Comparison of ENCODE assay signal across 10 mouse cellular contexts in genomic region chr16:30039841-30040240, GRCm38 (mm10). TPM values are rescaled to one million over a fixed set of nuclear protein-coding genes. Genes with fewer than 3 reads are reported as not detected.
"Had no signal": no experiment of that assay in that cellular context is flagged by ENCODE, and none has a peak within 500 bp of the region (broad histone marks: within the 10 kb centered on the region; RNA-seq: fewer than 3 reads in every experiment).

No protein-coding gene starts in this region.

- H3K9me3 ChIP-seq: limb, embryonic 13.5 days; megakaryocyte, embryonic 14.5 days; midbrain, embryonic 15.5 days; neural tube, embryonic 12.5 days; stomach, embryonic 15.5 days had no signal

- H3K4me2 ChIP-seq: limb, embryonic 13.5 days; midbrain, embryonic 11.5 days; midbrain, embryonic 15.5 days; neural tube, embryonic 12.5 days; stomach, embryonic 15.5 days had no signal

- H3K27ac ChIP-seq: limb, embryonic 13.5 days; liver, embryonic 14.5 days; macrophage; midbrain, embryonic 15.5 days; neural tube, embryonic 12.5 days; stomach, embryonic 15.5 days had no signal

- DNase-seq: kidney, adult 8-10 months; left cerebral cortex, postnatal 4 days had no signal

- H3K27me3 ChIP-seq: stomach, embryonic 15.5 days had no signal

- H3K4me3 ChIP-seq: limb, embryonic 13.5 days; midbrain, embryonic 15.5 days; neural tube, embryonic 12.5 days; stomach, embryonic 15.5 days had no signal

- H3K9ac ChIP-seq: limb, embryonic 13.5 days; liver, embryonic 14.5 days; midbrain, embryonic 15.5 days; neural tube, embryonic 12.5 days; stomach, embryonic 15.5 days had no signal

- H3K36me3 ChIP-seq: limb, embryonic 13.5 days; midbrain, embryonic 15.5 days; neural tube, embryonic 12.5 days; stomach, embryonic 15.5 days had no signal

RNA-seq across cellular contexts. Expression of gene Hes1, which starts 24.3 kb away (rescaled TPM):
- polyA plus RNA-seq: macrophage had no signal
